Mouse (Mus musculus) heart, adult 2 months (tissue): ENCODE results near the gene Iqsec1.

Source experiments
- CTCF ChIP-seq: fragments of 200-600 bp; IDR thresholded peaks from 2 replicates; pipeline ENCODE4 v1.8.1; 2022; ENCODE audit warnings: antibody characterized with exemption, mild to moderate bottlenecking, moderate library complexity
- POLR2A ChIP-seq: fragments of 200-500 bp; IDR thresholded peaks from 2 replicates; pipeline ENCODE4 v1.6.1; 2011; ENCODE audit warnings: mild to moderate bottlenecking, low read depth, low read length, control low read depth; ENCODE audit not compliant: insufficient read depth

- TF ChIP-seq POLR2A: no peak
- no peak for TF ChIP-seq CTCF
Observed at GRCm38 (mm10) chr6:90812584-90812983, 175.9 kb downstream of the Iqsec1 start.
